Mouse (Mus musculus) limb, embryonic 11.5 days (tissue): ENCODE data around the gene Hcn3. TPM values are rescaled to one million over a fixed set of nuclear protein-coding genes. Genes with fewer than 3 reads are reported as not detected.

Source experiments
- ATAC-seq: fragments of 200-750 bp; cut with Nextera tagmentation; 2 replicates; pipeline ENCODE4 v1.8.0; 2017; ENCODE audit warnings: low read depth; ENCODE audit not compliant: insufficient number of reproducible peaks, low FRiP score, low TSS enrichment
- DNase-seq: peaks from one replicate; pipeline ENCODE4 v3.0.0-alpha.2; 2015; ENCODE audit warnings: low spot score
- H3K27ac ChIP-seq: fragments of 300-500 bp; sonication (generic); replicated peaks from 2 replicates; pipeline ENCODE4 v1.5.1; 2014; ENCODE audit warnings: low read depth, mild to moderate bottlenecking, low read length
- H3K27me3 ChIP-seq: fragments of 300-500 bp; sonication (generic); 2 replicates; pipeline ENCODE4 v1.6.1; 2014; ENCODE audit warnings: mild to moderate bottlenecking, low read length, mixed read lengths; ENCODE audit not compliant: control insufficient read depth, insufficient read depth
- H3K36me3 ChIP-seq: fragments of 300-500 bp; sonication (generic); 2 replicates; pipeline ENCODE4 v1.6.1; 2014; ENCODE audit warnings: mild to moderate bottlenecking, low read length, moderate library complexity, mixed read lengths; ENCODE audit not compliant: control insufficient read depth, insufficient read depth
- H3K4me1 ChIP-seq: fragments of 300-500 bp; sonication (generic); 2 replicates; pipeline ENCODE4 v1.6.1; 2014; ENCODE audit warnings: low read length, mixed read lengths; ENCODE audit not compliant: control insufficient read depth, insufficient read depth
- H3K4me2 ChIP-seq: fragments of 300-500 bp; sonication (generic); 2 replicates; pipeline ENCODE4 v1.6.1; 2014; ENCODE audit warnings: low read depth, mild to moderate bottlenecking, moderate library complexity; ENCODE audit not compliant: severe bottlenecking
- H3K4me3 ChIP-seq: fragments of 300-500 bp; sonication (generic); 2 replicates; pipeline ENCODE4 v1.5.1; 2014; ENCODE audit warnings: low read depth, low read length
- H3K9ac ChIP-seq: fragments of 300-500 bp; sonication (generic); 2 replicates; pipeline ENCODE4 v1.6.1; 2014; ENCODE audit warnings: mild to moderate bottlenecking, low read length
- H3K9me3 ChIP-seq: fragments of 300-500 bp; sonication (generic); 2 replicates; pipeline ENCODE4 v1.6.1; 2016; ENCODE audit warnings: low read length; ENCODE audit not compliant: control insufficient read depth
- WGBS: fragments of 180-500 bp; shearing (Covaris S2); extraction: QIAGEN DNeasy Blood & Tissue Kit; methylation state at CpG from one replicate; pipeline ENCODE4 v1.1.7; 2014; 5-methylcytosine and 5-hydroxymethylcytosine counted together
- polyA plus RNA-seq: library from polyadenylated mRNA; unstranded; fragments of >200 nt; fragmentation: Nextera tagmentation; extraction: Ambion mirVana; gene quantifications from 2 replicates; pipeline ENCODE4 v1.2.1, GENCODE M21; 2014

Hcn3 gene
- polyA plus RNA-seq: 1.0 and 1.1 TPM in 2 replicates

- no peaks in the 10 kb centered on the region for H3K36me3 ChIP-seq
- H3K4me1 ChIP-seq: peaks cover 13% of the 10 kb centered on the region
- H3K4me2 ChIP-seq: peak within 1 kb of the TSS; percentile 96
- no peaks in the 10 kb centered on the region for H3K9me3 ChIP-seq
- peak within 1 kb of the TSS; percentile 45 for H3K4me3 ChIP-seq
- ATAC-seq (peak; percentile 67), DNase-seq (peak; percentile 82)
- H3K27me3 ChIP-seq: peaks cover 7% of the 10 kb centered on the region; the same call in 1 of the 2 replicates
- under 1% methylated on average over 63 of the region's 66 CpGs for WGBS
- H3K9ac ChIP-seq: peak within 1 kb of the TSS; percentile 55
- H3K27ac ChIP-seq: no peak within 1 kb of the TSS
Observed at GRCm38 (mm10) chr3:89159616-89160344, at the start of gene Hcn3. Gene Hcn3, minus strand, starts transcription at chr3:89160196.

GRCm38 (mm10) chr3:89209731-89210130, 49.7 kb upstream of the Hcn3 start:
- Histone ChIP-seq H3K27ac (no peak overlapping the region), H3K9ac (no peak overlapping the region), H3K9me3 (no peaks in the 10 kb centered on the region), H3K27me3 (no peaks in the 10 kb centered on the region), H3K36me3 (peaks cover 34% of the 10 kb centered on the region), H3K4me2 (no peak overlapping the region), H3K4me3 (no peak overlapping the region), H3K4me1 (no peaks in the 10 kb centered on the region)
- DNase-seq (no peak), ATAC-seq (no peak)
- 91% methylated on average over 7 of the region's 7 CpGs for WGBS

- Histone ChIP-seq H3K27ac (no peak overlapping the region), H3K9me3 (no peaks in the 10 kb centered on the region), H3K4me1 (no peaks in the 10 kb centered on the region), H3K36me3 (peaks cover 34% of the 10 kb centered on the region), H3K27me3 (no peaks in the 10 kb centered on the region), H3K4me2 (no peak overlapping the region), H3K4me3 (no peak overlapping the region), H3K9ac (no peak overlapping the region)
- 91% methylated on average over 6 of the region's 6 CpGs for WGBS
- ATAC-seq: no peak
- no peak for DNase-seq
Observed at GRCm38 (mm10) chr3:89208736-89209135, 48.7 kb upstream of the Hcn3 start.

GRCm38 (mm10) chr3:89208075-89208657, 48.2 kb upstream of the Hcn3 start:
- Histone ChIP-seq H3K4me3 (no peak overlapping the region), H3K36me3 (peaks cover 34% of the 10 kb centered on the region), H3K27ac (no peak overlapping the region), H3K4me2 (no peak overlapping the region), H3K27me3 (no peaks in the 10 kb centered on the region), H3K9ac (no peak overlapping the region), H3K9me3 (no peaks in the 10 kb centered on the region), H3K4me1 (0 out of 2 replicates have a peak, but pooled peaks cover 3% of the 10 kb centered on the region)
- 84% methylated on average over 13 of the region's 13 CpGs for WGBS
- DNase-seq (no peak), ATAC-seq (no peak)

GRCm38 (mm10) chr3:89206695-89207094, 46.7 kb upstream of the Hcn3 start:
- Histone ChIP-seq H3K36me3 (peaks cover 34% of the 10 kb centered on the region), H3K4me2 (no peak overlapping the region), H3K27ac (no peak overlapping the region), H3K4me1 (0 out of 2 replicates have a peak, but pooled peaks cover 4% of the 10 kb centered on the region), H3K9ac (no peak overlapping the region), H3K9me3 (no peaks in the 10 kb centered on the region), H3K27me3 (no peaks in the 10 kb centered on the region), H3K4me3 (no peak overlapping the region)
- ATAC-seq: no peak
- WGBS: 88% methylated on average over 2 of the region's 2 CpGs
- no peak for DNase-seq

GRCm38 (mm10) chr3:89206079-89206478, 46.1 kb upstream of the Hcn3 start:
- Histone ChIP-seq H3K4me3 (no peak overlapping the region), H3K4me1 (0 out of 2 replicates have a peak, but pooled peaks cover 4% of the 10 kb centered on the region), H3K4me2 (no peak overlapping the region), H3K9ac (no peak overlapping the region), H3K27ac (no peak overlapping the region), H3K9me3 (no peaks in the 10 kb centered on the region), H3K36me3 (peaks cover 34% of the 10 kb centered on the region), H3K27me3 (no peaks in the 10 kb centered on the region)
- ATAC-seq (no peak), DNase-seq (no peak)
- WGBS: 92% methylated on average over 7 of the region's 7 CpGs

GRCm38 (mm10) chr3:89203142-89203514, 43.1 kb upstream of the Hcn3 start:
- H3K4me3 ChIP-seq: peak overlapping the region; percentile 41
- peaks cover 14% of the 10 kb centered on the region; the same call in 1 of the 2 replicates for H3K36me3 ChIP-seq
- no peaks in the 10 kb centered on the region for H3K27me3 ChIP-seq
- H3K27ac ChIP-seq: no peak overlapping the region
- no peak for ATAC-seq
- peak overlapping the region; percentile 51 for H3K4me2 ChIP-seq
- 44% methylated on average over 5 of the region's 5 CpGs for WGBS
- 0 out of 2 replicates have a peak, but pooled peaks cover 4% of the 10 kb centered on the region for H3K4me1 ChIP-seq
- no peak overlapping the region; the same call in 1 of the 2 replicates for H3K9ac ChIP-seq
- no peak for DNase-seq
- H3K9me3 ChIP-seq: no peaks in the 10 kb centered on the region

GRCm38 (mm10) chr3:89202253-89203141, 42.5 kb upstream of the Hcn3 start, which contains the start of gene Gba:
Gene Gba, plus strand, starts transcription at chr3:89202928.
- H3K4me3 ChIP-seq: peak within 1 kb of the TSS; percentile 41
- no peaks in the 10 kb centered on the region for H3K27me3 ChIP-seq
- H3K9ac ChIP-seq: peak within 1 kb of the TSS; percentile 3; the same call in 1 of the 2 replicates
- H3K4me1 ChIP-seq: 0 out of 2 replicates have a peak, but pooled peaks cover 4% of the 10 kb centered on the region
- no peaks in the 10 kb centered on the region for H3K9me3 ChIP-seq
- H3K27ac ChIP-seq: no peak within 1 kb of the TSS
- WGBS: 27% methylated on average over 13 of the region's 13 CpGs
- ATAC-seq (peak; percentile 76; the same call in 1 of the 2 replicates), DNase-seq (peak; percentile 89)
- H3K4me2 ChIP-seq: peak within 1 kb of the TSS; percentile 51
- peaks cover 8% of the 10 kb centered on the region; the same call in 1 of the 2 replicates for H3K36me3 ChIP-seq
